ENCODE assay signal across 30 mouse cellular contexts in the genomic region with DNA sequence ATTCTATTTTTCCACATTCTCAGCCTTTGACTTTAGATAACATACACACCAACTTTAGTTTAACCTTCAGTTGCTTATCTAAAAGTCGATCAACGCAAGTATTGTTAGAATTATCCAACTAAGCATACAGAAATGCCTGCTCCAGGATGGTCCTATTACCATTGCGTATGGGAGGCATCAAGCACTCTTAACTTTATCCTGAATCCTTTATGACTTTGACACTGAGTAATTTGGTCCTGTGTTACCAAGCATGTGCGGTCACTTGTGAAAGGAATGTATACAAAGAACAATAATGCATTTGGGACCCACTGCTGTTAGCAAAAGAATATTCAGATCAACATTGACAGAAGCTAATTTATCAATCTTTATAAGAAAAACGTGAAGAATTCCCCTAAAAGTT.
DNase-seq lines count a peak whose midpoint lies in the region; ATAC-seq and TF ChIP-seq lines count a peak whose summit lies in the region.
"Had no signal": no experiment of that assay in that cellular context is flagged by ENCODE, and none has a peak within 500 bp of the region (broad histone marks: within the 10 kb centered on the region; RNA-seq: fewer than 3 reads in every experiment).

No protein-coding gene starts in this region.

- TF ChIP-seq CTCF in hindbrain, postnatal 0 days (IDR thresholded peaks at IDR 0.05; ENCODE audit: low read depth), result no peak

- no peaks in the 10 kb centered on the region for H3K36me3 ChIP-seq in neural tube, embryonic 13.5 days
- no peaks in the 10 kb centered on the region for H3K36me3 ChIP-seq in neural tube, embryonic 15.5 days
- H3K36me3 ChIP-seq in hindbrain, postnatal 0 days (ENCODE audit: insufficient read depth, low read length), result no peaks in the 10 kb centered on the region
- H3K36me3 ChIP-seq in midbrain, embryonic 15.5 days (replicated peaks), result no peaks in the 10 kb centered on the region
- H3K36me3 ChIP-seq: hindbrain, embryonic 15.5 days; intestine, embryonic 15.5 days; limb, embryonic 10.5 days; limb, embryonic 15.5 days; liver, embryonic 13.5 days; stomach, embryonic 15.5 days had no signal

- no peak overlapping the region for H3K9ac ChIP-seq in neural tube, embryonic 13.5 days
- no peak overlapping the region for H3K9ac ChIP-seq in neural tube, embryonic 15.5 days (replicated peaks)
- H3K9ac ChIP-seq in hindbrain, postnatal 0 days (replicated peaks; ENCODE audit: low read length), result no peak overlapping the region
- no peak overlapping the region for H3K9ac ChIP-seq in midbrain, embryonic 15.5 days
- H3K9ac ChIP-seq: forebrain, embryonic 12.5 days; forebrain, postnatal 0 days; hindbrain, embryonic 15.5 days; intestine, embryonic 15.5 days; limb, embryonic 15.5 days; liver, embryonic 13.5 days; stomach, embryonic 15.5 days had no signal

- no peak for ATAC-seq in neural tube, embryonic 13.5 days (ENCODE audit: low read depth)
- no peak for ATAC-seq in neural tube, embryonic 15.5 days (ENCODE audit: low FRiP score)
- no peak for ATAC-seq in hindbrain, postnatal 0 days
- ATAC-seq in midbrain, embryonic 15.5 days (replicated peaks), result no peak
- ATAC-seq in megakaryocyte, adult 5-6 weeks (ENCODE audit: poor library complexity, severe bottlenecking), result no peak
- ATAC-seq: forebrain, postnatal 0 days; intestine, embryonic 15.5 days; lung, postnatal 0 days had no signal

- no peaks in the 10 kb centered on the region for H3K9me3 ChIP-seq in neural tube, embryonic 13.5 days
- no peaks in the 10 kb centered on the region for H3K9me3 ChIP-seq in neural tube, embryonic 15.5 days (replicated peaks)
- H3K9me3 ChIP-seq in hindbrain, postnatal 0 days (ENCODE audit: low read length), result no peaks in the 10 kb centered on the region
- no peaks in the 10 kb centered on the region for H3K9me3 ChIP-seq in midbrain, embryonic 15.5 days
- H3K9me3 ChIP-seq: forebrain, embryonic 12.5 days; hindbrain, embryonic 15.5 days; intestine, embryonic 15.5 days; limb, embryonic 10.5 days; limb, embryonic 15.5 days; liver, embryonic 13.5 days; stomach, embryonic 15.5 days had no signal

- no peak overlapping the region; the same call in 1 of the 2 replicates for H3K4me2 ChIP-seq in neural tube, embryonic 13.5 days
- no peak overlapping the region for H3K4me2 ChIP-seq in neural tube, embryonic 15.5 days
- no peak overlapping the region for H3K4me2 ChIP-seq in hindbrain, postnatal 0 days (ENCODE audit: low read depth, low read length)
- no peak overlapping the region for H3K4me2 ChIP-seq in midbrain, embryonic 15.5 days
- H3K4me2 ChIP-seq: forebrain, embryonic 12.5 days; hindbrain, embryonic 15.5 days; intestine, embryonic 15.5 days; limb, embryonic 15.5 days; liver, embryonic 13.5 days; stomach, embryonic 15.5 days had no signal

- H3K4me3 ChIP-seq in neural tube, embryonic 13.5 days, result no peak overlapping the region
- no peak overlapping the region for H3K4me3 ChIP-seq in neural tube, embryonic 15.5 days (replicated peaks)
- H3K4me3 ChIP-seq in hindbrain, postnatal 0 days (ENCODE audit: low read length), result no peak overlapping the region
- no peak overlapping the region for H3K4me3 ChIP-seq in midbrain, embryonic 15.5 days
- H3K4me3 ChIP-seq: erythroblast, embryonic 14.5 days; forebrain, embryonic 12.5 days; hindbrain, embryonic 15.5 days; intestine, embryonic 15.5 days; limb, embryonic 10.5 days; limb, embryonic 15.5 days; liver, embryonic 13.5 days; myocyte; stomach, embryonic 15.5 days had no signal

- WGBS in neural tube, embryonic 13.5 days, result 28% methylated on average over 5 of the region's 5 CpGs
- WGBS in neural tube, embryonic 15.5 days, result 19% methylated on average over 5 of the region's 5 CpGs
- WGBS in hindbrain, postnatal 0 days, result 33% methylated on average over 5 of the region's 5 CpGs
- WGBS in midbrain, embryonic 15.5 days, result 42% methylated on average over 5 of the region's 5 CpGs

- H3K4me1 ChIP-seq in neural tube, embryonic 13.5 days (replicated peaks), result peaks cover 53% of the 10 kb centered on the region
- peaks cover 33% of the 10 kb centered on the region for H3K4me1 ChIP-seq in neural tube, embryonic 15.5 days
- peaks cover 22% of the 10 kb centered on the region for H3K4me1 ChIP-seq in hindbrain, postnatal 0 days (ENCODE audit: insufficient read depth, low read length)
- peaks cover 32% of the 10 kb centered on the region for H3K4me1 ChIP-seq in midbrain, embryonic 15.5 days
- H3K4me1 ChIP-seq: intestine, embryonic 15.5 days; liver, embryonic 13.5 days had no signal

- H3K27ac ChIP-seq in neural tube, embryonic 13.5 days (replicated peaks), result peak overlapping the region; percentile 61; the same call in 1 of the 2 replicates
- H3K27ac ChIP-seq in neural tube, embryonic 15.5 days (replicated peaks), result no peak overlapping the region
- H3K27ac ChIP-seq in hindbrain, postnatal 0 days, result 0 out of 2 replicates have a peak overlapping the region, but pooled peaks have one; percentile 45
- 0 out of 2 replicates have a peak overlapping the region, but pooled peaks have one; percentile 34 for H3K27ac ChIP-seq in midbrain, embryonic 15.5 days
- H3K27ac ChIP-seq: forebrain, embryonic 12.5 days; hindbrain, embryonic 15.5 days; intestine, embryonic 15.5 days; kidney, postnatal 0 days; limb, embryonic 10.5 days; limb, embryonic 15.5 days; liver, embryonic 13.5 days; stomach, embryonic 15.5 days had no signal

- H3K27me3 ChIP-seq in neural tube, embryonic 13.5 days, result no peaks in the 10 kb centered on the region
- no peaks in the 10 kb centered on the region for H3K27me3 ChIP-seq in neural tube, embryonic 15.5 days (replicated peaks)
- no peaks in the 10 kb centered on the region for H3K27me3 ChIP-seq in hindbrain, postnatal 0 days (ENCODE audit: insufficient read depth, low read length)
- H3K27me3 ChIP-seq in midbrain, embryonic 15.5 days (replicated peaks), result no peaks in the 10 kb centered on the region
- H3K27me3 ChIP-seq: CH12.LX; forebrain, embryonic 12.5 days; hindbrain, embryonic 15.5 days; intestine, embryonic 15.5 days; limb, embryonic 15.5 days; liver, embryonic 13.5 days; stomach, embryonic 15.5 days had no signal

- peak; percentile 42 for DNase-seq in embryo, embryonic 10 days (ENCODE audit: low spot score)
- DNase-seq in embryo, embryonic 9.5 days (ENCODE audit: extremely low spot score), result no peak
- no peak for DNase-seq in hindbrain, postnatal 0 days (ENCODE audit: low spot score)
- no peak for DNase-seq in cerebellum, postnatal 14 days
- DNase-seq: adrenal gland, adult 8-10 months; cerebellum, adult 2 months; cerebellum, postnatal 25 days; forebrain, postnatal 0 days; heart, postnatal 14 days; kidney, adult 2 months; layer of hippocampus, postnatal 36 days; liver, embryonic 13.5 days; lung, adult 18-20 months; lung, postnatal 4 days; right cerebral cortex, postnatal 14 days had no signal
